Mouse (Mus musculus) lung, adult 2 months (tissue): Measurements from ENCODE around the gene 1700001O22Rik.

ENCODE experiments used
- CTCF ChIP-seq: fragments of 200-500 bp; IDR thresholded peaks from 2 replicates; pipeline ENCODE4 v1.5.1; 2011; ENCODE audit warnings: mild to moderate bottlenecking, low read length, control low read depth; ENCODE audit not compliant: insufficient read depth
- POLR2A ChIP-seq: fragments of 200-500 bp; IDR thresholded peaks from 2 replicates; pipeline ENCODE4 v1.6.1; 2011; ENCODE audit warnings: low read depth, mild to moderate bottlenecking, control low read depth, low read length, borderline replicate concordance; ENCODE audit errors: extremely low read depth

DNA sequence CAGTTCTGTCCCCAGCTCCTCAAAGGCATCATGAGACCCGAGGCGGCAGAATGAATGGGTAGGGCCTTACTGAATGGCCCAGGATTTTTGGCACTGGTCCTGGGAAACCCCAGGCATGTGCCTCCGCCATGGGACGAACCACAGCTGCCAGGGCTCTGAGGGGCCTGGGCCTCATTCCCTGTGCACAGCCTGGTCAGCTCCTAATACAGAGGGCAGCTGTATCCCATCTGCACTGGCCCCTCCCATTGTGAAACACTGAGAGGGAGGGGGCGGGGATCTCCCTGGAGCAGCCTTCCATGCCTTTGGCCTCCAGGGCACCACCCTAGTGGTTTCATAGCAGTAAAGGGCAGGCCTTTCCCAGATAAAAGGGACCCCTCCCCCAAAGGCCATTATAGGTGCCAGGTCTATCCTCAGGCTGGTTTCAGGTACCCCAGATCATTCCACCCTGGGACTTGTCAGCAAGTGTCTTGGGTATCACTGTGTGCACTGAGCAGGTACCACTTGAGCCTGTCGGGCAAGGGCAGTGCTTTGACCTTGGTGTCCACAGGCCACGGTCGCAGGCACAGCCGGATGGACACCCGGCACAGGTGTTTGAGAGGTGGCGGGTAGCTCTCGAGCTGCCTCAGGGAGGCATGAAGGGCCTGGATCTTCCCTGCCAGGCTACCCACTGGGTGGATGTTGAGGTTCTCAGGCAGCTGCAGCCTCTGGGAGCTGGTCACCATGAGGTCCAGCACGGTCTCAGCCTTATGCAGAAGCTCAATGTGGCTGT, 20.1 kb upstream of the 1700001O22Rik start:
- TF ChIP-seq POLR2A = no peak
- TF ChIP-seq CTCF = no peak
